Mouse (Mus musculus) midbrain, embryonic 13.5 days (tissue): ENCODE results near the gene Obscn. TPM values are rescaled to one million over a fixed set of nuclear protein-coding genes. Genes with fewer than 3 reads are reported as not detected.

ENCODE experiments used
- ATAC-seq: fragments of 200-750 bp; cut with Nextera tagmentation; 2 replicates; pipeline ENCODE4 v1.8.0; 2017; ENCODE audit warnings: mild to moderate bottlenecking, moderate TSS enrichment, moderate library complexity
- H3K27ac ChIP-seq: fragments of 300-500 bp; sonication (generic); 2 replicates; pipeline ENCODE4 v1.5.1; 2015; ENCODE audit warnings: inconsistent platforms, mild to moderate bottlenecking, moderate library complexity
- H3K27me3 ChIP-seq: fragments of 300-500 bp; sonication (generic); 2 replicates; pipeline ENCODE4 v1.6.1; 2015; ENCODE audit warnings: mild to moderate bottlenecking, inconsistent platforms
- H3K36me3 ChIP-seq: fragments of 300-500 bp; sonication (generic); 2 replicates; pipeline ENCODE4 v1.6.1; 2015; ENCODE audit warnings: mild to moderate bottlenecking, inconsistent platforms
- H3K4me1 ChIP-seq: fragments of 300-500 bp; sonication (generic); replicated peaks from 2 replicates; pipeline ENCODE4 v1.6.1; 2015; ENCODE audit warnings: inconsistent platforms
- H3K4me2 ChIP-seq: fragments of 300-500 bp; sonication (generic); replicated peaks from 2 replicates; pipeline ENCODE4 v1.6.1; 2015; ENCODE audit warnings: moderate library complexity, mild to moderate bottlenecking, inconsistent platforms
- H3K4me3 ChIP-seq: fragments of 300-500 bp; sonication (generic); replicated peaks from 2 replicates; pipeline ENCODE4 v1.5.1; 2015; ENCODE audit warnings: mild to moderate bottlenecking, inconsistent platforms
- H3K9ac ChIP-seq: fragments of 300-500 bp; sonication (generic); replicated peaks from 2 replicates; pipeline ENCODE4 v1.6.1; 2015; ENCODE audit warnings: mild to moderate bottlenecking, inconsistent platforms
- H3K9me3 ChIP-seq: fragments of 300-500 bp; sonication (generic); 2 replicates; pipeline ENCODE4 v1.6.1; 2016; ENCODE audit warnings: mild to moderate bottlenecking, inconsistent platforms
- WGBS: fragments of 180-500 bp; shearing (Covaris S2); methylation state at CpG from one replicate; pipeline ENCODE4 v1.1.7; 2015; 5-methylcytosine and 5-hydroxymethylcytosine counted together
- polyA plus RNA-seq: library from polyadenylated mRNA; unstranded; fragments of >200 nt; fragmentation: Nextera tagmentation; extraction: Ambion mirVana; gene quantifications from 2 replicates; pipeline ENCODE4 v1.2.1, GENCODE M21; 2015

Gene Obscn
- polyA plus RNA-seq, 1 experiment from 2014 or later = 0.08 TPM

GRCm38 (mm10) chr11:58978706-58979030, 157.5 kb downstream of the Obscn start:
- Histone ChIP-seq H3K4me3 (peak overlapping the region; percentile 99), H3K27me3 (no peaks in the 10 kb centered on the region), H3K36me3 (peaks cover 20% of the 10 kb centered on the region), H3K4me1 (peaks cover 58% of the 10 kb centered on the region), H3K9me3 (no peaks in the 10 kb centered on the region), H3K9ac (peak overlapping the region; percentile 97), H3K4me2 (peak overlapping the region; percentile 100), H3K27ac (no peak overlapping the region; the same call in 1 of the 2 replicates)
- ATAC-seq = no peak
- 4% methylated on average over 5 of the region's 5 CpGs for WGBS

GRCm38 (mm10) chr11:58978027-58978705, 158.0 kb downstream of the Obscn start, which contains the start of gene Trim11:
Gene Trim11, plus strand, starts transcription at chr11:58978093.
- under 1% methylated on average over 64 of the region's 64 CpGs for WGBS
- ATAC-seq = peak; percentile 90

GRCm38 (mm10) chr11:58977607-58978026, 158.6 kb downstream of the Obscn start:
- no peaks in the 10 kb centered on the region for H3K27me3 ChIP-seq
- H3K9ac ChIP-seq = peak overlapping the region; percentile 97
- peaks cover 13% of the 10 kb centered on the region for H3K36me3 ChIP-seq
- no peaks in the 10 kb centered on the region for H3K9me3 ChIP-seq
- WGBS = under 1% methylated on average over 21 of the region's 21 CpGs
- H3K4me3 ChIP-seq = peak overlapping the region; percentile 99
- H3K4me1 ChIP-seq = peaks cover 58% of the 10 kb centered on the region
- H3K4me2 ChIP-seq = peak overlapping the region; percentile 100
- peak overlapping the region; percentile 62 for H3K27ac ChIP-seq
- peak; percentile 35; the same call in 1 of the 2 replicates for ATAC-seq

More at GRCm38 (mm10) chr11:58978027-58978705, 158.0 kb downstream of the Obscn start, which contains the start of gene Trim11:
- Histone ChIP-seq H3K36me3 (peaks cover 18% of the 10 kb centered on the region), H3K27me3 (no peaks in the 10 kb centered on the region), H3K27ac (peak within 1 kb of the TSS; percentile 62), H3K4me1 (peaks cover 58% of the 10 kb centered on the region), H3K9me3 (no peaks in the 10 kb centered on the region), H3K4me3 (peak within 1 kb of the TSS; percentile 99), H3K9ac (peak within 1 kb of the TSS; percentile 97), H3K4me2 (peak within 1 kb of the TSS; percentile 100)

DNA sequence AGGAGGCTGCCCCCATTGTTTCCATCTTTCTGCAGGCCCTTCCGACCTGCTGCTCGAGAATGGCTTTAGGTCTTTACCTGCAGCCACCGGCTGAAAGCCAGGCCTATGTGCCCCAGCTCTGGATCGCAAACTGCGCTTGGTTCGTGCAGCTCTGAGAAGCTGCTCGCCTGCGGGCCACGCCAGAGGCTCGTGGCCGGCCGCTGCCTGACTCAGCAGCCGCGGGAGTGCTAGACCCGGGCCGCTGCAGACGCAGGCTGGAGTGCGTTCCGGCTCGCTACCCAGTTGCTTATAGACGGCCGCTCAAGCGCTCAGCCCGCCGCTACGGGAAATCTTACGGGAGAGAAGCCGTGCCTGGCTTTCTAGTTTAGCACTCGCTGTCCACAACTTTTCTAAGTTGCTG, 159.1 kb downstream of the Obscn start:
- H3K4me1 ChIP-seq = peaks cover 58% of the 10 kb centered on the region
- H3K4me3 ChIP-seq = peak overlapping the region; percentile 99
- peak overlapping the region; percentile 100 for H3K4me2 ChIP-seq
- H3K36me3 ChIP-seq = peaks cover 11% of the 10 kb centered on the region
- ATAC-seq = no peak
- H3K9ac ChIP-seq = peak overlapping the region; percentile 97
- WGBS = under 1% methylated on average over 29 of the region's 29 CpGs
- no peaks in the 10 kb centered on the region for H3K9me3 ChIP-seq
- no peaks in the 10 kb centered on the region for H3K27me3 ChIP-seq
- peak overlapping the region; percentile 62 for H3K27ac ChIP-seq

- Histone ChIP-seq H3K9ac (no peak overlapping the region), H3K27me3 (no peaks in the 10 kb centered on the region), H3K4me3 (no peak overlapping the region), H3K27ac (no peak overlapping the region), H3K36me3 (peaks cover 32% of the 10 kb centered on the region), H3K4me1 (peaks cover 34% of the 10 kb centered on the region), H3K4me2 (no peak overlapping the region), H3K9me3 (no peaks in the 10 kb centered on the region)
- no peak for ATAC-seq
- 85% methylated on average over 3 of the region's 3 CpGs for WGBS
These were observed 161.8 kb downstream of the Obscn start for GRCm38 (mm10) chr11:58974414-58974813.

- Histone ChIP-seq H3K27ac (no peak overlapping the region), H3K9ac (no peak overlapping the region), H3K27me3 (no peaks in the 10 kb centered on the region), H3K36me3 (peaks cover 43% of the 10 kb centered on the region), H3K4me3 (no peak overlapping the region), H3K9me3 (no peaks in the 10 kb centered on the region), H3K4me2 (no peak overlapping the region), H3K4me1 (peaks cover 17% of the 10 kb centered on the region)
- ATAC-seq = no peak
- WGBS = 94% methylated on average over 3 of the region's 3 CpGs
These were observed 164.4 kb downstream of the Obscn start for GRCm38 (mm10) chr11:58971796-58972195.

GRCm38 (mm10) chr11:58970831-58971530, 165.2 kb downstream of the Obscn start:
- H3K4me2 ChIP-seq = no peak overlapping the region
- H3K4me1 ChIP-seq = peaks cover 14% of the 10 kb centered on the region
- H3K4me3 ChIP-seq = no peak overlapping the region
- H3K9me3 ChIP-seq = no peaks in the 10 kb centered on the region
- WGBS = 88% methylated on average over 21 of the region's 21 CpGs
- no peak overlapping the region for H3K9ac ChIP-seq
- no peaks in the 10 kb centered on the region for H3K27me3 ChIP-seq
- H3K36me3 ChIP-seq = peaks cover 43% of the 10 kb centered on the region
- no peak overlapping the region for H3K27ac ChIP-seq
- ATAC-seq = no peak

DNA sequence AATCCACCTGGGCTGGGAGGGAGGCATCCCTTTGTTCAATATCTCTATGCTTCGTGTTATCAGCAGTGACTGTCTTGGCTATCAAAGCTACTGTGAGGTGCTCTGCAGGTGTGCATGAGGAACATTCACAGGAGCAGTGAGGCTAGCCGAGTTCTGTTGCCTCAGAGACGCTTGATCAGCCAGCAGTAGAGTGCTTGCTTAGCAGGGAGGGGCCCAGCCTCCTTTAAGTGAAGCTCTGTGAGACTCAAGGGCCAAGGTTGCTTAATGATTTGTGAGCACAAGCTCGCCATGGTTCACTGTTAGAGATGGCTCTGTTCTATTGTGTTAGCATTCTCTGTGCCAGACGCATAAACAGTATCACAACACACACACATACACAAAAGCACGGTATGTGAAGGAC, 166.5 kb downstream of the Obscn start:
- 81% methylated on average over 6 of the region's 6 CpGs for WGBS

GRCm38 (mm10) chr11:58969027-58969426, 167.2 kb downstream of the Obscn start:
- WGBS = 90% methylated on average over 8 of the region's 8 CpGs

More for the DNA sequence above, 166.5 kb downstream of the Obscn start:
- H3K4me2 ChIP-seq = no peak overlapping the region
- H3K4me3 ChIP-seq = no peak overlapping the region
- no peak overlapping the region for H3K9ac ChIP-seq
- H3K36me3 ChIP-seq = peaks cover 41% of the 10 kb centered on the region
- H3K27ac ChIP-seq = no peak overlapping the region
- H3K9me3 ChIP-seq = no peaks in the 10 kb centered on the region
- ATAC-seq = no peak
- no peaks in the 10 kb centered on the region for H3K27me3 ChIP-seq
- peaks cover 12% of the 10 kb centered on the region for H3K4me1 ChIP-seq

GRCm38 (mm10) chr11:58968551-58968950, 167.7 kb downstream of the Obscn start:
- Histone ChIP-seq H3K4me1 (peaks cover 9% of the 10 kb centered on the region), H3K36me3 (peaks cover 38% of the 10 kb centered on the region), H3K4me3 (no peak overlapping the region), H3K27me3 (no peaks in the 10 kb centered on the region), H3K27ac (no peak overlapping the region), H3K9me3 (no peaks in the 10 kb centered on the region), H3K9ac (no peak overlapping the region), H3K4me2 (no peak overlapping the region)
- 82% methylated on average over 7 of the region's 7 CpGs for WGBS
- ATAC-seq = 0 out of 2 replicates have a peak, but pooled peaks have one; percentile 27

More at GRCm38 (mm10) chr11:58969027-58969426, 167.2 kb downstream of the Obscn start:
- Histone ChIP-seq H3K4me1 (peaks cover 9% of the 10 kb centered on the region), H3K4me3 (no peak overlapping the region), H3K36me3 (peaks cover 38% of the 10 kb centered on the region), H3K9me3 (no peaks in the 10 kb centered on the region), H3K27ac (no peak overlapping the region), H3K9ac (no peak overlapping the region), H3K27me3 (no peaks in the 10 kb centered on the region), H3K4me2 (no peak overlapping the region)
- ATAC-seq = no peak

GRCm38 (mm10) chr11:58967346-58967745, 168.9 kb downstream of the Obscn start:
- Histone ChIP-seq H3K4me1 (peaks cover 9% of the 10 kb centered on the region), H3K4me3 (no peak overlapping the region), H3K9me3 (no peaks in the 10 kb centered on the region), H3K36me3 (peaks cover 38% of the 10 kb centered on the region), H3K9ac (no peak overlapping the region), H3K27ac (no peak overlapping the region), H3K4me2 (no peak overlapping the region), H3K27me3 (peaks cover 3% of the 10 kb centered on the region; the same call in 1 of the 2 replicates)
- ATAC-seq = no peak
- 100% methylated on average over 1 of the region's 1 CpGs for WGBS
